Mouse (Mus musculus): ENCODE data around the gene Sar1a. TPM values are rescaled to one million over a fixed set of nuclear protein-coding genes. Genes with fewer than 3 reads are reported as not detected.

The Sar1a gene
- total RNA-seq, 2 experiments from 2014 or later, result 114 to 121 TPM

DNA sequence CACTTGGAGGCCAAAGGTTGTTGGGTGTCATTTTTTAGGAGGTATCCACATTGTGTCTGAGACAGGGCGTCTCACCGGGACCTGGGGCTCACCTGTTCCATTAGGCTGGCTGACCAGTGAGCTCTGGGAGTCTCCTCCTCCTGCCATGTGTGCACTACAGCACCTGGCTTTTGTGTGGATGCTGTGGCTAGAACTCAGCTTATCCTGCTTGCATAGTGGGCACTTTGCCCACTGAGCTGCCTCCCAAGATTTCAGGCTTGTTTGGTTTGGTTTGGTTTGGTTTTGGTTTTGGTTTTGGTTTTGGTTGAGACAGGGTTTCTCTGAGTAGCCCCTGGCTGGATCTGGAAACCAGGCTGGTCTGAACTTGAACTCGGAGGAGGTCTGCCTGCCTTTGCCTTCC is 42.1 kb downstream of the Sar1a start:
- no peak for DNase-seq (ENCODE audit: extremely low spot score in 1 of 2, low spot score in 1 of 2)

- no peak for DNase-seq (ENCODE audit: extremely low spot score in 1 of 2, low spot score in 1 of 2)
Observed at GRCm38 (mm10) chr10:61723271-61723670, 43.2 kb downstream of the Sar1a start.

DNA sequence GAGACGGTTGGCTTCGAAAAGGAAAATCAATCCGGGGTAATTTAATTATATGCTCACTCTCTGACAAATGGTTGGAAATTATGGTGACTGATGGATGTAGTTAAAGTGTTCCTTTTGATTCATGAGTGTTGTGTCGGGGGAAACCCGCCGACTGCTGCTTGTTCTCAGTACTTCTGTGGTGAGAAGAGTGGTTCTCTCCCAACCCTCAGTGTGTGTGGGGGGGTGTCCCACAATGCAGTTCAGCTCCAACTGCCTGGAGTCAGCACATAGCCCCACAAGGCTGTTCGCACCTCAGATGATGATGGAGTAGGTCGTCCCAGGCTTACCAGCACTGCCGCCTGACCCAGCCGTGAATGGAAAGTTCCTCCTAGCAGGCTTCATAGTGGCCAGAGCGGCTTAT is 49.1 kb downstream of the Sar1a start:
- DNase-seq (ENCODE audit: extremely low spot score in 1 of 2, low spot score in 1 of 2), result peak in 1 of 2 experiments; percentile 38

GRCm38 (mm10) chr10:61730171-61730570 is 50.1 kb downstream of the Sar1a start:
- no peak for DNase-seq (ENCODE audit: extremely low spot score in 1 of 2, low spot score in 1 of 2)

DNA sequence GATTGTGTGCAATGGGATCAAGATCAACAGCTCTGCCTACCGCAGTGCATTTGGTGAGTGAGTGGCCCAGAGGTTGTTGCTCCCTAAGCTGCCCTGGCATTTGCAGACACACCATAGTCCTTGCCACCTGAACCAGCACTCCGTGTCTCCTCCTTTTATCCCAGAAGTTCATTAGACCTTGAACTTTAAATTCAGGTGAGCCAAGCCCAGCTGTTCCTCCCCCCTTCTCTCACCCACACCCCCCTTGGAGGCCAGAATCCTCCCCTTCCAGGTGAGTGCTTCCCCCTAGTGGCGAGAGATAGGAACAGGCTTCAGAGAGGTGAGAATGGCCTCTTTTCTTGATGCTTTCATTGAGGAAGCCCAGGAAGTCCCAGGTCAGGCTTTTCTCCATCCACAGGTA is 54.3 kb downstream of the Sar1a start:
- no peak for DNase-seq (ENCODE audit: extremely low spot score in 1 of 2, low spot score in 1 of 2)

- no peak for DNase-seq (ENCODE audit: extremely low spot score in 1 of 2, low spot score in 1 of 2)
Observed at GRCm38 (mm10) chr10:61736671-61737078, 56.6 kb downstream of the Sar1a start.

- DNase-seq (ENCODE audit: extremely low spot score in 1 of 2, low spot score in 1 of 2), result no peak
Observed at GRCm38 (mm10) chr10:61737537-61737936, 57.4 kb downstream of the Sar1a start.

- DNase-seq (ENCODE audit: extremely low spot score in 1 of 2, low spot score in 1 of 2), result no peak
Observed at GRCm38 (mm10) chr10:61738126-61738525, 58.0 kb downstream of the Sar1a start.

GRCm38 (mm10) chr10:61741306-61741705 is 61.2 kb downstream of the Sar1a start:
- no peak for DNase-seq (ENCODE audit: extremely low spot score in 1 of 2, low spot score in 1 of 2)

DNA sequence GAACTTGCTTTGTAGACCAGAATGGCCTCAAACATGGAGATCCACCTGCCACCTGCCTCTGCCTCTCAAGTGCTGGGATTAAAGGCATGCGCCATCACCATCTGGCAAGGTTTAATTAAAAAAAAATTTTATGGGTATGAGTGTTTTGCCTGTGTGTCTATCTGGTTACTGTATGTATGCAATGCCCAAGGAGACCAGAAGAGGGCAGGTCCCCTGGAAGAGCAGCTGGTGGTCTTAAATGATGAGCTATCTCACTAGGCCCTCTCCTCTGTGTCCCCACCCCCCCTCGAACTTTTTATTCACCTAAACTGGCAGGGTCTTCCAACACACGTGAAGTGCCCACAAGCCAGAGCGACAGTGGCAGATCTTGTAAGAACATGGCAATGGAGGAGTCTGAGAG is 61.8 kb downstream of the Sar1a start:
- DNase-seq (ENCODE audit: extremely low spot score in 1 of 2, low spot score in 1 of 2), result no peak

GRCm38 (mm10) chr10:61742336-61742735 is 62.2 kb downstream of the Sar1a start:
- DNase-seq (ENCODE audit: extremely low spot score in 1 of 2, low spot score in 1 of 2), result no peak

Other genes starting within 250 kb of the Sar1a start
- 10 to 100 TPM; 49.2 to 51.1 TPM for gene Eif4ebp2, start 227.6 kb upstream of the Sar1a start, total RNA-seq (2021)
- gene Lrrc20, start 204.5 kb upstream of the Sar1a start, total RNA-seq (2021), result 10 to 100 TPM; 19.8 to 22.9 TPM
- gene Npffr1, start 84.8 kb upstream of the Sar1a start, total RNA-seq (2021), result 1 to 10 TPM; 4.0 to 4.8 TPM
- 100 to 1,000 TPM in 1 of 2 experiments, 10 to 100 TPM in 1; 99.5 to 110 TPM for gene Ppa1, start 31.7 kb upstream of the Sar1a start, total RNA-seq (2021)
- gene Tysnd1, start 15.2 kb downstream of the Sar1a start, total RNA-seq (2021), result 10 to 100 TPM; 22.9 to 27.1 TPM
- gene Aifm2, start 35.0 kb downstream of the Sar1a start, total RNA-seq (2021), result 1 to 10 TPM; 5.8 to 6.4 TPM
- 10 to 100 TPM; 15.6 to 17.2 TPM for gene H2afy2, start 103.8 kb downstream of the Sar1a start, total RNA-seq (2021)

Measured in layer of hippocampus, postnatal 25 days (tissue).